Mouse (Mus musculus) erythroblast, embryonic 14.5 days (primary cell): ENCODE data around the gene Olfr314. TPM values are rescaled to one million over a fixed set of nuclear protein-coding genes. Genes with fewer than 3 reads are reported as not detected.
"Not testable (repeated sequence)": the region's sequence is repeated elsewhere in the genome, so short reads cannot be mapped to it uniquely, and the experiment has no call there.

Experiments
- H3K27me3 ChIP-seq: 2 replicates; pipeline ENCODE4 v1.6.1; 2012; ENCODE audit warnings: inconsistent platforms; ENCODE audit not compliant: control insufficient read depth
- H3K36me3 ChIP-seq: 2 replicates; pipeline ENCODE4 v1.6.1; 2012; ENCODE audit warnings: mild to moderate bottlenecking, inconsistent platforms; ENCODE audit not compliant: control insufficient read depth
- H3K4me1 ChIP-seq: 2 replicates; pipeline ENCODE4 v1.6.1; 2012; ENCODE audit warnings: inconsistent platforms; ENCODE audit not compliant: control insufficient read depth
- H3K4me3 ChIP-seq: replicated peaks from 2 replicates; pipeline ENCODE3; 2012; ENCODE audit warnings: moderate library complexity, mild to moderate bottlenecking, inconsistent platforms
- H3K9me3 ChIP-seq: 2 replicates; pipeline ENCODE4 v1.6.1; 2012; ENCODE audit warnings: low read length, inconsistent platforms, mixed read lengths; ENCODE audit not compliant: control insufficient read depth
- GATA1 ChIP-seq: IDR thresholded peaks from 2 replicates; pipeline ENCODE4 v1.6.1; 2012; ENCODE audit warnings: low read length, inconsistent platforms, mixed read lengths
- TAL1 ChIP-seq: IDR thresholded peaks from 3 replicates; pipeline ENCODE4 v1.6.1; 2012; ENCODE audit warnings: low read length, inconsistent platforms, mixed read lengths
- polyA plus RNA-seq: library from polyadenylated mRNA; stranded (reverse); fragments of >175 nt; gene quantifications from 2 replicates; pipeline ENCODE4 v1.2.3, GENCODE M21; 2012

Olfr314 gene
- not detected in 2 replicates for polyA plus RNA-seq

- Histone ChIP-seq H3K36me3 (no peaks in the 10 kb centered on the region), H3K27me3 (no peaks in the 10 kb centered on the region), H3K4me3 (no peak within 1 kb of the TSS), H3K9me3 (no peaks in the 10 kb centered on the region), H3K4me1 (no peaks in the 10 kb centered on the region)
- TF ChIP-seq TAL1 (no peak), GATA1 (no peak)
These were observed at the start of gene Olfr314 for GRCm38 (mm10) chr11:58782480-58783089. Gene Olfr314 (plus strand): TSS chr11:58782952.

- no peak for TF ChIP-seq GATA1
- TF ChIP-seq TAL1: no peak
- no peaks in the 10 kb centered on the region for H3K36me3 ChIP-seq
- no peaks in the 10 kb centered on the region for H3K9me3 ChIP-seq
- no peaks in the 10 kb centered on the region for H3K4me1 ChIP-seq
- no peak overlapping the region for H3K4me3 ChIP-seq
- no peaks in the 10 kb centered on the region for H3K27me3 ChIP-seq
These were observed 49.4 kb upstream of the Olfr314 start for GRCm38 (mm10) chr11:58733372-58733771.

- no peak for TF ChIP-seq TAL1
- no peak for TF ChIP-seq GATA1
- Histone ChIP-seq H3K9me3 (no peaks in the 10 kb centered on the region), H3K36me3 (no peaks in the 10 kb centered on the region), H3K27me3 (no peaks in the 10 kb centered on the region), H3K4me3 (no peak within 1 kb of the TSS), H3K4me1 (no peaks in the 10 kb centered on the region)
These were observed 43.9 kb upstream of the Olfr314 start, which contains the start of gene Olfr317 for GRCm38 (mm10) chr11:58738792-58739262. Gene Olfr317 (minus strand): TSS chr11:58739212.

GRCm38 (mm10) chr11:58751096-58751495 is 31.7 kb upstream of the Olfr314 start:
- not testable (repeated sequence) for H3K27me3 ChIP-seq, H3K4me3 ChIP-seq, H3K4me1 ChIP-seq, H3K9me3 ChIP-seq, H3K36me3 ChIP-seq

- Histone ChIP-seq H3K4me3 (no peak within 1 kb of the TSS), H3K36me3 (no peaks in the 10 kb centered on the region), H3K4me1 (no peaks in the 10 kb centered on the region), H3K27me3 (no peaks in the 10 kb centered on the region), H3K9me3 (no peaks in the 10 kb centered on the region)
- TF ChIP-seq TAL1 (no peak), GATA1 (no peak)
These were observed 30.3 kb upstream of the Olfr314 start, which contains the start of gene Olfr316 for GRCm38 (mm10) chr11:58752434-58752833. Gene Olfr316 (plus strand): TSS chr11:58752734.

GRCm38 (mm10) chr11:58772888-58773287 is 9.9 kb upstream of the Olfr314 start, which contains the start of gene Olfr315:
Gene Olfr315 (plus strand): TSS chr11:58773188.
- Histone ChIP-seq H3K27me3 (no peaks in the 10 kb centered on the region), H3K36me3 (no peaks in the 10 kb centered on the region), H3K4me3 (no peak within 1 kb of the TSS), H3K9me3 (no peaks in the 10 kb centered on the region), H3K4me1 (no peaks in the 10 kb centered on the region)
- no peak for TF ChIP-seq TAL1
- TF ChIP-seq GATA1: no peak

- H3K36me3 ChIP-seq: no peaks in the 10 kb centered on the region
- no peaks in the 10 kb centered on the region for H3K27me3 ChIP-seq
- no peak overlapping the region for H3K4me3 ChIP-seq
- H3K4me1 ChIP-seq: no peaks in the 10 kb centered on the region
- no peaks in the 10 kb centered on the region for H3K9me3 ChIP-seq
- TF ChIP-seq GATA1: no peak
- TF ChIP-seq TAL1: no peak
These were observed 1.4 kb downstream of the Olfr314 start for GRCm38 (mm10) chr11:58784182-58784581.

- Histone ChIP-seq H3K4me1 (peaks cover 3% of the 10 kb centered on the region), H3K9me3 (no peaks in the 10 kb centered on the region), H3K27me3 (no peaks in the 10 kb centered on the region), H3K36me3 (no peaks in the 10 kb centered on the region), H3K4me3 (no peak overlapping the region)
- no peak for TF ChIP-seq TAL1
- TF ChIP-seq GATA1: no peak
These were observed 4.9 kb downstream of the Olfr314 start for GRCm38 (mm10) chr11:58787651-58788050.

- Histone ChIP-seq H3K4me1 (peaks cover 3% of the 10 kb centered on the region), H3K4me3 (no peak overlapping the region), H3K27me3 (no peaks in the 10 kb centered on the region), H3K36me3 (no peaks in the 10 kb centered on the region), H3K9me3 (no peaks in the 10 kb centered on the region)
- TF ChIP-seq TAL1 (no peak), GATA1 (no peak)
These were observed 5.6 kb downstream of the Olfr314 start for GRCm38 (mm10) chr11:58788346-58788745.

- Histone ChIP-seq H3K4me1 (peaks cover 3% of the 10 kb centered on the region), H3K4me3 (no peak overlapping the region), H3K9me3 (no peaks in the 10 kb centered on the region), H3K36me3 (no peaks in the 10 kb centered on the region), H3K27me3 (no peaks in the 10 kb centered on the region)
- TF ChIP-seq GATA1 (no peak), TAL1 (no peak)
These were observed 6.8 kb downstream of the Olfr314 start for GRCm38 (mm10) chr11:58789532-58789931.
